ENCODE assay signal across 10 mouse cellular contexts in genomic region chr7:30472411-30472810, GRCm38 (mm10). TPM values are rescaled to one million over a fixed set of nuclear protein-coding genes. Genes with fewer than 3 reads are reported as not detected.
DNase-seq lines count a peak whose midpoint lies in the region; ATAC-seq and TF ChIP-seq lines count a peak whose summit lies in the region.
"Had no signal": no experiment of that assay in that cellular context is flagged by ENCODE, and none has a peak within 500 bp of the region (broad histone marks: within the 10 kb centered on the region; RNA-seq: fewer than 3 reads in every experiment).

No protein-coding gene starts in this region.

- TF ChIP-seq CTCF in G1E (IDR thresholded peaks at IDR 0.05; ENCODE audit: low read depth, low read length), result 0 out of 2 replicates have a peak, but pooled peaks have one; percentile 34

- H3K27ac ChIP-seq in embryonic facial prominence, embryonic 11.5 days (replicated peaks; ENCODE audit: low read depth, low read length), result no peak overlapping the region
- H3K27ac ChIP-seq: liver, embryonic 15.5 days; stomach, embryonic 15.5 days had no signal

- H3K4me2 ChIP-seq in embryonic facial prominence, embryonic 11.5 days (ENCODE audit: low read depth, low read length), result no peak overlapping the region
- H3K4me2 ChIP-seq: liver, embryonic 15.5 days; stomach, embryonic 15.5 days had no signal

- H3K27me3 ChIP-seq in G1E (ENCODE audit: insufficient read depth, low read length), result no peaks in the 10 kb centered on the region; the same call in 1 of the 2 replicates
- peaks cover 5% of the 10 kb centered on the region for H3K27me3 ChIP-seq in embryonic facial prominence, embryonic 11.5 days (ENCODE audit: control insufficient read depth, insufficient read depth, low read length)

- no peak overlapping the region for H3K9ac ChIP-seq in embryonic facial prominence, embryonic 11.5 days (replicated peaks; ENCODE audit: low read length)
- H3K9ac ChIP-seq: liver, embryonic 15.5 days; stomach, embryonic 15.5 days had no signal

- WGBS in embryonic facial prominence, embryonic 11.5 days, result 45% methylated on average over 5 of the region's 5 CpGs

- peak; percentile 40 for DNase-seq in kidney, adult 18-20 months
- DNase-seq in kidney, postnatal 14 days, result no peak
- peak; percentile 52 for DNase-seq in CD4-positive helper T cell, adult 2 months (ENCODE audit: low read depth, low spot score)
- DNase-seq in G1E (ENCODE audit: low spot score), result no peak
- DNase-seq in embryonic facial prominence, embryonic 11.5 days (ENCODE audit: low spot score), result peak; percentile 56
- no peak for DNase-seq in heart, adult 9 months (ENCODE audit: low spot score in 2 of 2)

- no peaks in the 10 kb centered on the region for H3K36me3 ChIP-seq in G1E (replicated peaks)
- no peaks in the 10 kb centered on the region for H3K36me3 ChIP-seq in embryonic facial prominence, embryonic 11.5 days (replicated peaks; ENCODE audit: control insufficient read depth, insufficient read depth, low read depth, low read length)
- H3K36me3 ChIP-seq: liver, embryonic 15.5 days; stomach, embryonic 15.5 days had no signal

- H3K4me1 ChIP-seq in G1E (ENCODE audit: insufficient read depth, low read depth, low read length), result no peaks in the 10 kb centered on the region
- peaks cover under 1% of the 10 kb centered on the region; the same call in 1 of the 2 replicates for H3K4me1 ChIP-seq in embryonic facial prominence, embryonic 11.5 days (ENCODE audit: control insufficient read depth, insufficient read depth, low read length)

- ATAC-seq in G1E (ENCODE audit: extremely low read depth, insufficient number of reproducible peaks, low FRiP score, poor library complexity, severe bottlenecking), result no peak
- ATAC-seq in embryonic facial prominence, embryonic 11.5 days (replicated peaks; ENCODE audit: insufficient number of reproducible peaks, low FRiP score, low TSS enrichment, low read depth), result no peak
- peak; percentile 68; the same call in 1 of the 2 replicates for ATAC-seq in neutrophil, adult 5-6 weeks (ENCODE audit: extremely low read depth, insufficient number of reproducible peaks, low FRiP score, poor library complexity, severe bottlenecking)
- no peak for ATAC-seq in frontal cortex, adult (ENCODE audit: low TSS enrichment)

- H3K4me3 ChIP-seq in G1E (ENCODE audit: low read depth, low read length), result no peak overlapping the region
- H3K4me3 ChIP-seq in embryonic facial prominence, embryonic 11.5 days (ENCODE audit: low read depth, low read length), result no peak overlapping the region
- H3K4me3 ChIP-seq: liver, embryonic 15.5 days; stomach, embryonic 15.5 days had no signal

- no peaks in the 10 kb centered on the region for H3K9me3 ChIP-seq in G1E (replicated peaks)
- H3K9me3 ChIP-seq in embryonic facial prominence, embryonic 11.5 days (replicated peaks; ENCODE audit: control insufficient read depth, low read length), result no peaks in the 10 kb centered on the region
- H3K9me3 ChIP-seq: liver, embryonic 15.5 days; stomach, embryonic 15.5 days had no signal

RNA-seq across cellular contexts. Expression of gene Nphs1, which starts 14.3 kb away (rescaled TPM):
- total RNA-seq in G1E (2014; fragmentation: Nextera tagmentation), result not detected in 2 replicates
- 0.11 TPM in 1 of 2 replicates, not detected in the other for total RNA-seq in G1E (2017)
- polyA plus RNA-seq in G1E (2012), result not detected in 2 replicates
- polyA plus RNA-seq in embryonic facial prominence, embryonic 11.5 days (2014; fragmentation: Nextera tagmentation; extraction: Ambion mirVana), result 0.36 TPM in 1 of 2 replicates, not detected in the other
- total RNA-seq in neutrophil, adult 5-6 weeks (2017), result not detected in 2 replicates

RNA-seq across cellular contexts. Expression of gene Kirrel2, which starts 14.9 kb away (rescaled TPM):
- total RNA-seq in G1E (2014; fragmentation: Nextera tagmentation) (not detected in 2 replicates), G1E (2017) (0.35 TPM in 1 of 2 replicates, not detected in the other)
- not detected in 2 replicates for polyA plus RNA-seq in G1E (2012)
- polyA plus RNA-seq in embryonic facial prominence, embryonic 11.5 days (2014; fragmentation: Nextera tagmentation; extraction: Ambion mirVana), result 0.45 and 0.84 TPM in 2 replicates
- not detected in 2 replicates for total RNA-seq in neutrophil, adult 5-6 weeks (2017)

RNA-seq across cellular contexts. Expression of gene Prodh2, which starts 21.0 kb away (rescaled TPM):
- not detected in 2 replicates for total RNA-seq in G1E (2014; fragmentation: Nextera tagmentation)
- not detected in 2 replicates for total RNA-seq in G1E (2017)
- not detected in 2 replicates for polyA plus RNA-seq in G1E (2012)
- not detected in 2 replicates for polyA plus RNA-seq in embryonic facial prominence, embryonic 11.5 days (2014; fragmentation: Nextera tagmentation; extraction: Ambion mirVana)
- total RNA-seq in neutrophil, adult 5-6 weeks (2017), result not detected in 2 replicates

RNA-seq across cellular contexts. Expression of gene Aplp1, which starts 27.1 kb away (rescaled TPM):
- total RNA-seq in G1E (2014; fragmentation: Nextera tagmentation) (not detected in 2 replicates), G1E (2017) (0.49 TPM in 1 of 2 replicates, not detected in the other)
- polyA plus RNA-seq in G1E (2012), result not detected in 2 replicates
- polyA plus RNA-seq in embryonic facial prominence, embryonic 11.5 days (2014; fragmentation: Nextera tagmentation; extraction: Ambion mirVana), result 40.2 and 45.4 TPM in 2 replicates
- 0.98 TPM in 1 of 2 replicates, not detected in the other for total RNA-seq in neutrophil, adult 5-6 weeks (2017)

RNA-seq across cellular contexts. Expression of gene Nfkbid, which starts 50.9 kb away (rescaled TPM):
- total RNA-seq in G1E (2014; fragmentation: Nextera tagmentation), result 3.0 and 4.5 TPM in 2 replicates
- total RNA-seq in G1E (2017), result 0.98 and 2.1 TPM in 2 replicates
- 4.8 TPM in 2 replicates for polyA plus RNA-seq in G1E (2012)
- polyA plus RNA-seq in embryonic facial prominence, embryonic 11.5 days (2014; fragmentation: Nextera tagmentation; extraction: Ambion mirVana), result 1.6 TPM in 2 replicates
- 34.3 and 46.9 TPM in 2 replicates for total RNA-seq in neutrophil, adult 5-6 weeks (2017)

Comparison
In these comparisons a context has a peak if more than half of its experiments do, and no peak if none do; other contexts are left out.
1. DNase-seq: peak in kidney, adult 18-20 months (single experiment), CD4-positive helper T cell, adult 2 months (single experiment) and embryonic facial prominence, embryonic 11.5 days (single experiment); none in kidney, postnatal 14 days (single experiment), G1E (single experiment) and heart, adult 9 months (0 of 2).